Mouse (Mus musculus): ENCODE measurements at regions not wholly inside any gene's neighbourhood (a gene's known extent, or its start where the extent isn't known, plus 50 kb on each side); places are given as distances from the start of the nearest gene placed in this dataset.

GRCm38 (mm10) chr5:119601390-119601789 lies 69.1 kb upstream of the Tbx3 start:
- Histone ChIP-seq H3K36me3 (ENCODE audit: control insufficient read depth) (no peaks in the 10 kb centered on the region), H3K9me3 (ENCODE audit: control insufficient read depth, low read length) (peaks cover 10% of the 10 kb centered on the region), H3K4me1 (ENCODE audit: control insufficient read depth) (no peaks in the 10 kb centered on the region), H3K27me3 (ENCODE audit: control insufficient read depth) (no peaks in the 10 kb centered on the region), H3K4me3 (replicated peaks) (no peak overlapping the region)
- TF ChIP-seq TAL1 (IDR thresholded peaks at IDR 0.05; ENCODE audit: low read length) = no peak
- TF ChIP-seq GATA1 (IDR thresholded peaks at IDR 0.05; ENCODE audit: low read length) = no peak

- Histone ChIP-seq H3K36me3 (ENCODE audit: control insufficient read depth) (no peaks in the 10 kb centered on the region), H3K4me3 (replicated peaks) (no peak overlapping the region), H3K4me1 (ENCODE audit: control insufficient read depth) (no peaks in the 10 kb centered on the region), H3K9me3 (ENCODE audit: control insufficient read depth, low read length) (peaks cover 10% of the 10 kb centered on the region), H3K27me3 (ENCODE audit: control insufficient read depth) (no peaks in the 10 kb centered on the region)
- TF ChIP-seq GATA1 (IDR thresholded peaks at IDR 0.05; ENCODE audit: low read length) (no peak), TAL1 (IDR thresholded peaks at IDR 0.05; ENCODE audit: low read length) (no peak)
Measured at GRCm38 (mm10) chr5:119602001-119602400, 68.5 kb upstream of the Tbx3 start.

- no peaks in the 10 kb centered on the region for H3K4me1 ChIP-seq (ENCODE audit: control insufficient read depth)
- H3K9me3 ChIP-seq (ENCODE audit: control insufficient read depth, low read length) = peaks cover 10% of the 10 kb centered on the region
- H3K4me3 ChIP-seq (replicated peaks) = no peak overlapping the region
- H3K27me3 ChIP-seq (ENCODE audit: control insufficient read depth) = no peaks in the 10 kb centered on the region
- H3K36me3 ChIP-seq (ENCODE audit: control insufficient read depth) = no peaks in the 10 kb centered on the region
- TF ChIP-seq GATA1 (IDR thresholded peaks at IDR 0.05; ENCODE audit: low read length) (no peak), TAL1 (IDR thresholded peaks at IDR 0.05; ENCODE audit: low read length) (no peak)
Measured at GRCm38 (mm10) chr5:119605444-119605843, 65.0 kb upstream of the Tbx3 start.

- no peaks in the 10 kb centered on the region for H3K4me1 ChIP-seq (ENCODE audit: control insufficient read depth)
- H3K36me3 ChIP-seq (ENCODE audit: control insufficient read depth) = no peaks in the 10 kb centered on the region
- TF ChIP-seq TAL1 (IDR thresholded peaks at IDR 0.05; ENCODE audit: low read length) (no peak), GATA1 (IDR thresholded peaks at IDR 0.05; ENCODE audit: low read length) (no peak)
- H3K9me3 ChIP-seq (ENCODE audit: control insufficient read depth, low read length) = no peaks in the 10 kb centered on the region
- no peaks in the 10 kb centered on the region for H3K27me3 ChIP-seq (ENCODE audit: control insufficient read depth)
- no peak overlapping the region for H3K4me3 ChIP-seq (replicated peaks)
Measured at GRCm38 (mm10) chr5:119613413-119613812, 57.1 kb upstream of the Tbx3 start.

GRCm38 (mm10) chr5:119613981-119614770 lies 56.3 kb upstream of the Tbx3 start:
- H3K36me3 ChIP-seq (ENCODE audit: control insufficient read depth) = no peaks in the 10 kb centered on the region
- no peaks in the 10 kb centered on the region for H3K9me3 ChIP-seq (ENCODE audit: control insufficient read depth, low read length)
- no peak for TF ChIP-seq TAL1 (IDR thresholded peaks at IDR 0.05; ENCODE audit: low read length)
- TF ChIP-seq GATA1 (IDR thresholded peaks at IDR 0.05; ENCODE audit: low read length) = no peak
- no peaks in the 10 kb centered on the region for H3K27me3 ChIP-seq (ENCODE audit: control insufficient read depth)
- no peak overlapping the region for H3K4me3 ChIP-seq (replicated peaks)
- H3K4me1 ChIP-seq (ENCODE audit: control insufficient read depth) = no peaks in the 10 kb centered on the region

GRCm38 (mm10) chr5:119615681-119616080 lies 54.8 kb upstream of the Tbx3 start:
- no peak for TF ChIP-seq TAL1 (IDR thresholded peaks at IDR 0.05; ENCODE audit: low read length)
- no peak for TF ChIP-seq GATA1 (IDR thresholded peaks at IDR 0.05; ENCODE audit: low read length)
- no peaks in the 10 kb centered on the region for H3K27me3 ChIP-seq (ENCODE audit: control insufficient read depth)
- no peaks in the 10 kb centered on the region for H3K36me3 ChIP-seq (ENCODE audit: control insufficient read depth)
- no peaks in the 10 kb centered on the region for H3K9me3 ChIP-seq (ENCODE audit: control insufficient read depth, low read length)
- H3K4me3 ChIP-seq (replicated peaks) = no peak overlapping the region
- H3K4me1 ChIP-seq (ENCODE audit: control insufficient read depth) = no peaks in the 10 kb centered on the region

GRCm38 (mm10) chr5:119617856-119618255 lies 52.6 kb upstream of the Tbx3 start:
- Histone ChIP-seq H3K27me3 (ENCODE audit: control insufficient read depth) (no peaks in the 10 kb centered on the region), H3K4me1 (ENCODE audit: control insufficient read depth) (no peaks in the 10 kb centered on the region), H3K4me3 (replicated peaks) (no peak overlapping the region), H3K36me3 (ENCODE audit: control insufficient read depth) (no peaks in the 10 kb centered on the region), H3K9me3 (ENCODE audit: control insufficient read depth, low read length) (no peaks in the 10 kb centered on the region)
- no peak for TF ChIP-seq GATA1 (IDR thresholded peaks at IDR 0.05; ENCODE audit: low read length)
- TF ChIP-seq TAL1 (IDR thresholded peaks at IDR 0.05; ENCODE audit: low read length) = no peak

GRCm38 (mm10) chr5:119619906-119620305 lies 50.6 kb upstream of the Tbx3 start:
- no peaks in the 10 kb centered on the region for H3K27me3 ChIP-seq (ENCODE audit: control insufficient read depth)
- no peaks in the 10 kb centered on the region for H3K36me3 ChIP-seq (ENCODE audit: control insufficient read depth)
- no peaks in the 10 kb centered on the region for H3K4me1 ChIP-seq (ENCODE audit: control insufficient read depth)
- H3K4me3 ChIP-seq (replicated peaks) = no peak overlapping the region
- no peaks in the 10 kb centered on the region for H3K9me3 ChIP-seq (ENCODE audit: control insufficient read depth, low read length)
- TF ChIP-seq GATA1 (IDR thresholded peaks at IDR 0.05; ENCODE audit: low read length) (no peak), TAL1 (IDR thresholded peaks at IDR 0.05; ENCODE audit: low read length) (no peak)
